Mouse (Mus musculus) cerebellum, postnatal 25 days (tissue): Measurements from ENCODE around the gene AI413582.

Source experiments
- DNase-seq, 2 experiments: peaks; one replicate each; pipeline ENCODE4 v3.0.0; 2021; ENCODE audit warnings: mixed read lengths in 2 of 2

AI413582 gene

GRCm38 (mm10) chr17:27579816-27580215 lies 14.3 kb upstream of the AI413582 start:
- peak; percentile 75 to 82 for DNase-seq

GRCm38 (mm10) chr17:27578487-27578886 lies 12.9 kb upstream of the AI413582 start:
- DNase-seq, result no peak

DNA sequence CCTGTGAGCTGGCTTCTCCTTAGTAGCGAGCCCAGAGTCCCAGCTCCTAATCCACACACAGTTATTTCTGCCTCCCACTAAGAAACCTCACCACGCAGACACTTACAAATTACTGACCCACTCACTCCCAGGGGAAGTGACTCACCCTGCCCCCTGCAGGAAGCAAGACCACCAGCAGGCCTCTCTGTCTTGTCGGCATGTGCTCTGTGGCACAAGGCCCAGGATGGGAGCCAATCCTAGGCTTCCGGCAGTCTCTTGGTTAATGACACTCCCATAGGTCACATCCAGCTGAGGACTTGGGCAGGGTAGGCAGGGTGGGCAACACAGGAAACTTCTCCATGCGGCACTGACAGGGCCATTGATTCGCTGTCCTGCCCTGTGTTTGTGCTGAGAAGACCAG lies 11.9 kb upstream of the AI413582 start:
- no peak for DNase-seq

DNA sequence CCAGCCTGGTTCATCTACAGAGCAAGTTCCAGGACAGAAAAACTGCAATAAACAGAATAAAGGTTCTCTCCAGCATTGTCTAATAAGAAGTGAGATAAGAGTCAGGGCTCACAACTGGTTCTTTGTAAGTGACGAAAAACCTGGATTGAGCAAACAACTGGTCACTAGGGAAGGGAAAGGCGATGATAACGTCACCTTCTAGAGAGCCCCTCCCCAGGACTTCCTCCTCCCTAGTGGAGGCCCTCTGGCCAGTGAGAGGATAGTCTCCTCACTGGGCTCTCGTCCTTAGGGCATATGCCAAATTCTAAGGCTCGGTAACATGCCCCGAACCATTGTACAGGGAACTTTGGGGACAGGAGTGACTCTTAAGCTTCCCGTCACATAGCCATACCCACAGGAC lies 10.5 kb upstream of the AI413582 start:
- DNase-seq, result no peak

GRCm38 (mm10) chr17:27575116-27575776 lies 9.7 kb upstream of the AI413582 start:
- no peak for DNase-seq

GRCm38 (mm10) chr17:27574470-27575115 lies 9.0 kb upstream of the AI413582 start:
- DNase-seq, result peak; percentile 97 to 98

DNA sequence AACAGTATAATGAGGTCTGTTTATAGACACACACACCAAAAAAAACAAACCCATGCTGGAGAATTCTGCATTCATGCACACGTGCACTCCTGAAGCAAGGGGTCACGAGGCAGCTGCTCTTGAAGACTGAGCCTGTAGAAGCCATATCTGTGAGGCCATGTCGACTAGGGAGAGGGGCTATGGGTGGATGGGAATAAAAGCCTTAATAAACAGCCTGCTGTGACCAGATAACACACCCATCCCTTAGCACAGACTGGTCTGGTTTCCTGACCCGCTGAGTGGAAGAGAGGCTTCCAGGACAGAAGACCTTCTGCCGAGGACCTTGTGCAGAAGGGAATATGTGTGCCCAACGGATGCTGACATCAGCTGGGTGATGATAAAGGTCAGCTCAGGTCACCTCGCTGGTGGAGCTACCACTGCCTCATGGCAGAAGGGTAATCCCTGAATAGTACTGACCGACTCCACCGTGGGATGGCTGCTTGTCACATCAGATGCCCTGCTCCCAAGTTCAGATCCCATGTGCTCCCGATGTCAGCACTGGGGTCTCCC lies 8.3 kb upstream of the AI413582 start:
- DNase-seq, result no peak

- DNase-seq, result no peak
These were observed 5.8 kb upstream of the AI413582 start for GRCm38 (mm10) chr17:27571315-27571714.

DNA sequence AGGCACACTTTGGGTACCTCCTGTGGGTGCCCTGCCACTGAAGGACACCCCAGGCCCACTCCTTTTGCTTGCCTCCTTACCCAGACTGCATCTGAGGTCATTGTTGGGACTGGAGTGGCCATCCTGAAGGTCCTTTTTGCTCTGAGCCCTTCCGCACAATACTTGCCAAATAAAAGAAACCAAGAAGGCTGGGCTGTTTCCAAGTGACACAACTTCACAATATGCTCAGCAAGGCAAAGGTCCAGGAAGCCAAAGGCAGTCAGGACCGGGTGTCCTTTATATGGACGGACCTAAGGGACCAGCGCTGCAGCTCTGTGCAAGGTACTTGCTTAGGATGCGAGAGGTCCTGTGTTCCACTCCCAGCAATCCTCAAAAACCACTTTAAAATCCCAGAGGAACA lies 2.7 kb upstream of the AI413582 start:
- DNase-seq, result peak in 1 of 2 experiments; percentile 61

GRCm38 (mm10) chr17:27565942-27566267 lies 349 bp upstream of the AI413582 start:
- no peak for DNase-seq

DNA sequence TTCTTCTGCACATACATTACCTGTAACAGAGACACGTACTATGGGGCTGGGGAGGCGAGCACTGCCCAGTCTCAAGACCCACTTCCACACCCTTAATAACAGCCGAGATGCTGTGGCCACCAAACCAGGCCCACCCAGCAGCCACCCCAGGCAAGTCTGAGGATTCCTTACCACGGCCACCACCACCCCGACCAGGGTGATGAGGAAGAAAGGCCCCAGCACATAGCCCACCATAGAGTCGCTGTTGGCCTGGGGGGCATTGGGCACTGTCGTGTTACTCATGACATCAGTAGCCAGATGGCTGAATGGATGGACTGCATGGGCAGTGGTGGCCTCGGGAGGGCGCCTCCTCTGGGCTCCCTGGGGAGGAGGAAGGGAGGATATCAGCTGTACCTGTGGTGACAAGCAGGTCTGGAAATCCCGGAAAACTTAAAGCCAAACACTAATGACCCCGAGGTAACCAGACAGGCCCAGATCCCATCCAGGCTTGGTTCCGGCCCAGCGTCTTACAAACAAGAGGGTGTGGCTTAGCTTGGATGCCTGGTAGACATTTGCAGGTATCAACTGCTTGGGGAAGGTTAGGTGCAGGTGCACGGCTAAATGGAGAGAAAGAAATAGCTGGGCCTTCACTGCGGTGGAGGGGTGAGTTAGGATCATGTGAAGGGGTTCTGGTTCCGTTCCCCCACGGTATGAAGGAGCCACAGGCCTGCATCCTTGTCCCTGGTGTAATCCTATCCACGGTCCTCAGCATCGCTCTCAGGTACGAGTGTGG lies 979 bp downstream of the AI413582 start:
- DNase-seq, result peak; percentile 60 to 61

DNA sequence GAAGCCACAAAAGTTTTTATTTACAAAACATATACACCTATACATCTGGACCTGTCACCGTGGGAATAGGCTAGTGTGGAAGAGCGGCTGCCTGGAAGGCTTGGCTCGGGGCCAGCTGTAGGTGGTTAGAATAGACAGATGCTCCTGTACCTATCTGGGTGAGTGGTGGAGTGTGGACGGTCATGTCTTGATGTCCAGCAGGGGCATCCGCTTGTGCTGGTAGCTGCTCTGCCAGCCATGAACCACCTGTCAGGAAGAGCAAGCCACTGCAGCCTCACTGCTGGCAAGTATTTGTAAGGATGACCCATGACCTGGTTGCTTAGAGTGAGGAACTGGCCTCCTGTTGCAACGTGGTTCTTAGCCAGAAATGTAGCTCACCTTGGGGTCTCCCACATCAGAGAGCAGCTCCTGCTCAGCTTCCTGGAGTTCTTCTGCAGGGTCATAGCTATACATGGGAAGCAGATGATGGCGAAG lies 1.7 kb downstream of the AI413582 start:
- peak in 1 of 2 experiments; percentile 69 for DNase-seq

DNA sequence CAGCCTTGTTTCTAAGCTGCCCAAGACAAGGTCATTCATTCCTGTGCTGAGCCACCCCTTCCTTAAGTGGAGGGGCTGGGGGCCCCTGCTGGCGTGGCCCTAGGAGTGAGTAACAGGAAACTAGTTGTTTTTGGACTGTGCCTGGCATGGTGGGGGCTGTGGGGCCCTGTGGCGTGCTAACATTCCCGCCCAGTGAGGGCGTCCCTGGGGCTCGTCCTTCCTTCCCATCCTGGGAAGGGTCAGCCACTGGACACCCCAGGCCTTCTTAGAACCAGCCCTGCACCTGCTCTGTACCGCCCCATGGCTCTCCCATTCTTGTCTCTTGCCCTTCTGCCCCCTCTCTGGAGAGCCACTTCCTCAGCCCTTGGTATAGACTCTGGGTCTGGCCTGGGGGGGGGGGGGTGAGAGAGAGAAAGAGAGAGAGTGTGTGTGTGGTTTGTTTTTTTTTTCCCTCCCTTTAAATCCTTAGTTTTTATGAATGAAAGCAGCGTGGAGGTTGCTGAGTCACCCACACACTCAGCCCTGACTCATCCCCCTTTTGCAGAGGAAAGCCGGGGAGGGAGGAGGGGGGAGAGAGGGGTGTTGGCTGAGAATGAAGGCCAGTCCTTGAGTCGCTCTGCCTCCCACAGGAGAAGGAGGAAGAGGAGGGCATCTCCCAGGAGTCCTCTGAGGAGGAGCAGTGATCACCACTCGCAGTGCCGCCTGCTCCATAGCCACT lies 3.6 kb downstream of the AI413582 start:
- peak in 1 of 2 experiments; percentile 58 for DNase-seq

DNA sequence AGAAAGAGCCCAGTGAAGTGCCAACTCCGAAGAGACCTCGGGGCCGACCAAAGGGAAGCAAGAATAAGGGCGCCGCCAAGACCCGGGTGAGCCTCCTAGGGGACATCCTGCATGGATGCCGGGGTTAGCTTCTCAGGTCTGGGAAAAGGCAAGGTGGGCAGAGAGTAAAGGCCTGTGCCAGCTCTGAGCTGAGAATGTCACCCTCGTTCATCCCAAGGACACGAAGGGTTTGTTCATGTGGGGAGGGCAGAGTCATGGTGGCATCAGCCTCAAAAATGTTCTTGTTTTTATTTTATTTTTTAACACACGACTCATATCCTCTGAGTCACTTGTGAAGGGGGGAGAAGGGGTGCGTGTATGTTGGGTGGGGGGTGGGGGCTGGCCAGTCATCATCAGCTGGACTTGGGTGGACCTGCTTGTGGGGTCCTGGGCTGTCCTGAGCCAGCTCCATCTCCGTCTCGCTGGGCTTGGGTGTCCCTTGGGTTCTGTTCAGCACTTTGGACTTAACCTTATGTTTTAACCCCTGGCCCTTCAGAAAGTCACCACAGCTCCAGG lies 4.6 kb downstream of the AI413582 start:
- no peak for DNase-seq

DNA sequence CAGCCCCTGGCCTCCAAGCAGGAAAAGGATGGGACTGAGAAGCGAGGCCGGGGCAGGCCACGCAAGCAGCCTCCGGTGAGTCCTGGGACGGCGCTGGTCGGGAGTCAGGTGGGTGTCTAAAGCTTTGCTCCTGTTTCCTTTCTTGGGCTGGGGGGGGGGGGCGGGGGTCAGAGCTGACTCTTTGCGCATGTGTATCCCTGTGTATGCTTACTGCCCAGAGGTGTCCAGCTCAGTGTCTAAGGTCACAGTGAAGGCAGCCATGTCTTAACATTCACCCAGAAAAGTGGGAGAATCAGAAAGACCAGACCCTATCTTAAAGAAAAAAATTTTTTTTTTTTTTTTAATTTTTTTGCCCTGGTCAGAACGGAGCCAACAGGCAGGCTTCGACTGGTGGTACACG lies 6.0 kb downstream of the AI413582 start:
- no peak for DNase-seq

- peak in 1 of 2 experiments; percentile 33 for DNase-seq
These were observed 6.7 kb downstream of the AI413582 start for GRCm38 (mm10) chr17:27558845-27559244.

DNA sequence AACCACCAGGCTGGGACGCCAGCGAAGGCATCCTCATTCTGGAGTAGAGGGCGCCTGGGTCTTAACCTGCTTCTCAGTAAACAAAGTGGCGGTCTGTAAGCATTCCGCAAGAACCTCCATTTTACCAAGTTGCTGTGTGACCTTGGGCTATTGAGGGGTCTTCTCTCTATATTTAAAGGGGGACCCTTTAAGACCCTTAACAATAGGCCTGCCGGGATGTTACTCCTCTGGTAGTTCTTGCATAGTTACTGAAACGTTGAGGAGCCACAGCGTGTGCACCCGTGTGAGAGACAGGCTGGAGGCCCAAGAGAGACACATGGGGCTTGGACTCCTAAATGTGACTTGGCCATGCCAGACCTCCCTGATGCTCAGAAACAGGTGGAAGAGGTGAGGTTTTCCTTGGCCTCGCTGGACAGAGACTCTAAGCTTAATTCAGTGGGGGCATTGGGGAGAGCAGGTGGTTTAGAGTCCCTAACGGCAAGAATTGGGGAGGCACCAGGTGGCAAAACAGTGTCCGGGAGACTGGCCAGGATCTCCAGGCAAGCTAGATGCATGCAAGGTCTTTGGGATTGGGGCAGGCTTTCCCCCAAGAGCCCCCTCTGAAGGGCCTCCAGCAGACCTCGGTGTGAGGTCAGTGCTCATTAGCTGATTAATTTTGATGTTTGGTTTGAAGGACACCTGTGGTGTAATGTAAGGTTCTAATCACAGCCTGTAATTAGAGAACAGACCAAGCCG lies 7.5 kb downstream of the AI413582 start:
- peak; percentile 74 to 76 for DNase-seq

- DNase-seq, result peak in 1 of 2 experiments; percentile 73
These were observed 8.2 kb downstream of the AI413582 start for GRCm38 (mm10) chr17:27557181-27557926.

- peak; percentile 90 to 95 for DNase-seq
These were observed 9.1 kb downstream of the AI413582 start, which contains the start of gene Hmga1 for GRCm38 (mm10) chr17:27556315-27557011. TSS of gene Hmga1 (plus strand) at chr17:27556497.

DNA sequence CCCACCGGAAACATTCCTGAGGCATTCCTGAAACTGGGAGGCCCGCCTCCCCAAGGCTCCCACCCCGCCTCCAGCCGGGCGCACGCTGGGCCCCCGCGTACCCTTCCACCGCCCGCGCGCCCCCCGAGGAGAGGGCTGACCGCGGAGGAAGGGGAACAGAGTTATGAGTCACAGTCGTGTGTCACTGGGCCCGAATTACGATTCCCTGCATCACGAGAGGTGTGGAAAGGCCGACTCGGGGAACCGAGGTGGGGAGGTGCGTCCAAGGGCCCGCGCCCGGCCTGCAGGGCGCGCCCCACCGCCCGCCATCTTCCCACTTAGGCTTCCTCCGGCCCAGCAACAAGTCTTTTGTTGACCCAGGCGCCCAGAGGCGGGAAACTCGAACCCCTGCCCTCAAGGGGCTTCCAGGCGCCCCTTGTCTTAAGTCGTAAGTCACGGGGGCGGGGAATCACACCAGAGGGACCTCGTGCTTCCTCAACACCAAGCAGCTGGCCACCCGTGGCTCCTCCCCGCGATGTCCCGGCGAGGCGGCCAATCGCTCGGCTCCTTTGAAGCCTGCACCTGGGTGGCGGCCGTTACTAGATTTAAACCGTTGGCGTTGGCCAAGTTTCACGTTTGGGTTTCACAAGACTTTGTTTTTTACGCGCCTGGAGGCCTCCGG lies 9.9 kb downstream of the AI413582 start:
- peak in 1 of 2 experiments; percentile 60 for DNase-seq
